Mouse (Mus musculus): ENCODE measurements around the gene Zfp36l2. TPM values are rescaled to one million over a fixed set of nuclear protein-coding genes. Genes with fewer than 3 reads are reported as not detected.

Zfp36l2 gene
- polyA plus RNA-seq, 1 experiment from 2014 or later: 4.2 TPM

- Histone ChIP-seq H3K9ac (ENCODE audit: low read depth, low read length) (no peak overlapping the region), H3K4me2 (ENCODE audit: low read length) (no peak overlapping the region), H3K9me3 (ENCODE audit: control insufficient read depth, low read length) (no peaks in the 10 kb centered on the region), H3K36me3 (ENCODE audit: control insufficient read depth, insufficient read depth, low read length) (no peaks in the 10 kb centered on the region), H3K27me3 (replicated peaks; ENCODE audit: control insufficient read depth, insufficient read depth, low read length) (no peaks in the 10 kb centered on the region), H3K27ac (ENCODE audit: low read depth, low read length) (no peak overlapping the region), H3K4me3 (ENCODE audit: low read length) (no peak overlapping the region), H3K4me1 (ENCODE audit: control insufficient read depth, insufficient read depth, low read depth, low read length) (peaks cover 7% of the 10 kb centered on the region; the same call in 1 of the 2 replicates)
- WGBS: 36% methylated on average over 6 of the region's 6 CpGs
- ATAC-seq: no peak
Observed at GRCm38 (mm10) chr17:84152206-84152975, 35.4 kb downstream of the Zfp36l2 start.

- Histone ChIP-seq H3K4me1 (ENCODE audit: control insufficient read depth, insufficient read depth, low read depth, low read length) (peaks cover 7% of the 10 kb centered on the region; the same call in 1 of the 2 replicates), H3K9me3 (ENCODE audit: control insufficient read depth, low read length) (no peaks in the 10 kb centered on the region), H3K4me3 (ENCODE audit: low read length) (no peak overlapping the region), H3K4me2 (ENCODE audit: low read length) (no peak overlapping the region), H3K9ac (ENCODE audit: low read depth, low read length) (no peak overlapping the region), H3K27ac (ENCODE audit: low read depth, low read length) (no peak overlapping the region), H3K27me3 (replicated peaks; ENCODE audit: control insufficient read depth, insufficient read depth, low read length) (no peaks in the 10 kb centered on the region), H3K36me3 (ENCODE audit: control insufficient read depth, insufficient read depth, low read length) (no peaks in the 10 kb centered on the region)
- ATAC-seq: no peak
- 79% methylated on average over 6 of the region's 6 CpGs for WGBS
Observed at GRCm38 (mm10) chr17:84151306-84151705, 36.4 kb downstream of the Zfp36l2 start.

GRCm38 (mm10) chr17:84150291-84150690 lies 37.5 kb downstream of the Zfp36l2 start:
- WGBS: 50% methylated on average over 8 of the region's 8 CpGs
- no peak overlapping the region for H3K27ac ChIP-seq (ENCODE audit: low read depth, low read length)
- H3K36me3 ChIP-seq (ENCODE audit: control insufficient read depth, insufficient read depth, low read length): no peaks in the 10 kb centered on the region
- H3K4me1 ChIP-seq (ENCODE audit: control insufficient read depth, insufficient read depth, low read depth, low read length): peaks cover 7% of the 10 kb centered on the region; the same call in 1 of the 2 replicates
- no peak overlapping the region for H3K4me3 ChIP-seq (ENCODE audit: low read length)
- no peak overlapping the region for H3K4me2 ChIP-seq (ENCODE audit: low read length)
- H3K9ac ChIP-seq (ENCODE audit: low read depth, low read length): no peak overlapping the region
- no peaks in the 10 kb centered on the region for H3K9me3 ChIP-seq (ENCODE audit: control insufficient read depth, low read length)
- ATAC-seq: no peak
- no peaks in the 10 kb centered on the region for H3K27me3 ChIP-seq (replicated peaks; ENCODE audit: control insufficient read depth, insufficient read depth, low read length)

GRCm38 (mm10) chr17:84149566-84149965 lies 38.2 kb downstream of the Zfp36l2 start:
- Histone ChIP-seq H3K4me2 (ENCODE audit: low read length) (no peak overlapping the region), H3K27ac (ENCODE audit: low read depth, low read length) (no peak overlapping the region), H3K9me3 (ENCODE audit: control insufficient read depth, low read length) (no peaks in the 10 kb centered on the region), H3K9ac (ENCODE audit: low read depth, low read length) (no peak overlapping the region), H3K4me1 (ENCODE audit: control insufficient read depth, insufficient read depth, low read depth, low read length) (peaks cover 7% of the 10 kb centered on the region; the same call in 1 of the 2 replicates), H3K27me3 (replicated peaks; ENCODE audit: control insufficient read depth, insufficient read depth, low read length) (no peaks in the 10 kb centered on the region), H3K4me3 (ENCODE audit: low read length) (no peak overlapping the region), H3K36me3 (ENCODE audit: control insufficient read depth, insufficient read depth, low read length) (no peaks in the 10 kb centered on the region)
- no peak for ATAC-seq
- WGBS: 47% methylated on average over 5 of the region's 5 CpGs

GRCm38 (mm10) chr17:84148499-84149484 lies 39.0 kb downstream of the Zfp36l2 start:
- Histone ChIP-seq H3K36me3 (ENCODE audit: control insufficient read depth, insufficient read depth, low read length) (no peaks in the 10 kb centered on the region), H3K4me3 (ENCODE audit: low read length) (no peak overlapping the region), H3K4me1 (ENCODE audit: control insufficient read depth, insufficient read depth, low read depth, low read length) (peaks cover 7% of the 10 kb centered on the region; the same call in 1 of the 2 replicates), H3K27me3 (replicated peaks; ENCODE audit: control insufficient read depth, insufficient read depth, low read length) (no peaks in the 10 kb centered on the region), H3K4me2 (ENCODE audit: low read length) (no peak overlapping the region), H3K27ac (ENCODE audit: low read depth, low read length) (peak overlapping the region; percentile 62), H3K9ac (ENCODE audit: low read depth, low read length) (no peak overlapping the region), H3K9me3 (ENCODE audit: control insufficient read depth, low read length) (no peaks in the 10 kb centered on the region)
- peak; percentile 80 for ATAC-seq
- 35% methylated on average over 11 of the region's 11 CpGs for WGBS

GRCm38 (mm10) chr17:84147183-84148108 lies 40.3 kb downstream of the Zfp36l2 start:
- Histone ChIP-seq H3K4me3 (ENCODE audit: low read length) (no peak overlapping the region), H3K9ac (ENCODE audit: low read depth, low read length) (no peak overlapping the region), H3K4me1 (ENCODE audit: control insufficient read depth, insufficient read depth, low read depth, low read length) (peaks cover 5% of the 10 kb centered on the region; the same call in 1 of the 2 replicates), H3K27me3 (replicated peaks; ENCODE audit: control insufficient read depth, insufficient read depth, low read length) (no peaks in the 10 kb centered on the region), H3K36me3 (ENCODE audit: control insufficient read depth, insufficient read depth, low read length) (no peaks in the 10 kb centered on the region), H3K9me3 (ENCODE audit: control insufficient read depth, low read length) (no peaks in the 10 kb centered on the region), H3K4me2 (ENCODE audit: low read length) (no peak overlapping the region), H3K27ac (ENCODE audit: low read depth, low read length) (no peak overlapping the region)
- no peak for ATAC-seq
- 48% methylated on average over 11 of the region's 11 CpGs for WGBS

GRCm38 (mm10) chr17:84146458-84147182 lies 41.1 kb downstream of the Zfp36l2 start:
- 55% methylated on average over 7 of the region's 7 CpGs for WGBS

GRCm38 (mm10) chr17:84145826-84146287 lies 41.9 kb downstream of the Zfp36l2 start:
- 16% methylated on average over 10 of the region's 10 CpGs for WGBS
- no peaks in the 10 kb centered on the region for H3K27me3 ChIP-seq (replicated peaks; ENCODE audit: control insufficient read depth, insufficient read depth, low read length)
- H3K9me3 ChIP-seq (ENCODE audit: control insufficient read depth, low read length): no peaks in the 10 kb centered on the region

More at GRCm38 (mm10) chr17:84146458-84147182, 41.1 kb downstream of the Zfp36l2 start:
- Histone ChIP-seq H3K9me3 (ENCODE audit: control insufficient read depth, low read length) (no peaks in the 10 kb centered on the region), H3K36me3 (ENCODE audit: control insufficient read depth, insufficient read depth, low read length) (no peaks in the 10 kb centered on the region), H3K4me3 (ENCODE audit: low read length) (no peak overlapping the region), H3K4me1 (ENCODE audit: control insufficient read depth, insufficient read depth, low read depth, low read length) (peaks cover 5% of the 10 kb centered on the region; the same call in 1 of the 2 replicates), H3K27ac (ENCODE audit: low read depth, low read length) (no peak overlapping the region), H3K9ac (ENCODE audit: low read depth, low read length) (no peak overlapping the region), H3K27me3 (replicated peaks; ENCODE audit: control insufficient read depth, insufficient read depth, low read length) (no peaks in the 10 kb centered on the region), H3K4me2 (ENCODE audit: low read length) (no peak overlapping the region)
- no peak for ATAC-seq

More at GRCm38 (mm10) chr17:84145826-84146287, 41.9 kb downstream of the Zfp36l2 start:
- no peak overlapping the region for H3K4me2 ChIP-seq (ENCODE audit: low read length)
- H3K36me3 ChIP-seq (ENCODE audit: control insufficient read depth, insufficient read depth, low read length): no peaks in the 10 kb centered on the region
- H3K9ac ChIP-seq (ENCODE audit: low read depth, low read length): 0 out of 2 replicates have a peak overlapping the region, but pooled peaks have one; percentile 2
- no peak for ATAC-seq
- peaks cover 5% of the 10 kb centered on the region; the same call in 1 of the 2 replicates for H3K4me1 ChIP-seq (ENCODE audit: control insufficient read depth, insufficient read depth, low read depth, low read length)
- no peak overlapping the region for H3K4me3 ChIP-seq (ENCODE audit: low read length)
- H3K27ac ChIP-seq (ENCODE audit: low read depth, low read length): no peak overlapping the region

Measured in hindbrain, embryonic 16.5 days (tissue).